Mouse (Mus musculus): ENCODE data around the gene Csrp3. TPM values are rescaled to one million over a fixed set of nuclear protein-coding genes. Genes with fewer than 3 reads are reported as not detected.

Csrp3 gene
- polyA plus RNA-seq, 1 experiment from 2014 or later, result not detected

DNA sequence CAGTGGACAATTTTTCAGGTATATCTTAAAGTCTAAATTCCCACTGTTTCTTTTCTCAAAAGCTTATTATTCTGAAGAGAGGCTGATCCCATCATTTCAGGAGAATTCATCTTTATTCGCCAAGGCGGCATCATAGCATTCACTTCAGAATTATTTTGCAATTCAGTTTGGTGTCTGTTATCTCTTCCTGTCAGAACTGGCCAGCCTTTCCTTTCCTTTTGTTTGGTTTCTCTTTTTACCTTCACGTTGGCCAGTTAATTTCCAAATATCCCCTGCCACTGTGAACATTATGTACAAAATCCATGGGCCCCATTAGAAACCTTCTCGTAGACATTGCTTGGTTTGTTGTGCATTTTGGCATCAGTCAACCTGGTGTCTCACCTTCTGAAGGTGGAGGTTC is 11.5 kb upstream of the Csrp3 start:
- Histone ChIP-seq H3K27ac (ENCODE audit: low read length) (no peak overlapping the region), H3K36me3 (ENCODE audit: control insufficient read depth, insufficient read depth, low read length) (no peaks in the 10 kb centered on the region), H3K4me2 (ENCODE audit: low read length) (no peak overlapping the region), H3K27me3 (ENCODE audit: control insufficient read depth, insufficient read depth, low read depth, low read length) (no peaks in the 10 kb centered on the region), H3K4me3 (ENCODE audit: low read depth, low read length) (no peak overlapping the region), H3K9ac (ENCODE audit: low read depth, low read length) (no peak overlapping the region), H3K9me3 (replicated peaks; ENCODE audit: control insufficient read depth, low read length, poor library complexity, severe bottlenecking) (no peaks in the 10 kb centered on the region), H3K4me1 (ENCODE audit: control insufficient read depth, insufficient read depth, low read length) (no peaks in the 10 kb centered on the region)
- WGBS, result 83% methylated on average over 4 of the region's 4 CpGs
- no peak for ATAC-seq

DNA sequence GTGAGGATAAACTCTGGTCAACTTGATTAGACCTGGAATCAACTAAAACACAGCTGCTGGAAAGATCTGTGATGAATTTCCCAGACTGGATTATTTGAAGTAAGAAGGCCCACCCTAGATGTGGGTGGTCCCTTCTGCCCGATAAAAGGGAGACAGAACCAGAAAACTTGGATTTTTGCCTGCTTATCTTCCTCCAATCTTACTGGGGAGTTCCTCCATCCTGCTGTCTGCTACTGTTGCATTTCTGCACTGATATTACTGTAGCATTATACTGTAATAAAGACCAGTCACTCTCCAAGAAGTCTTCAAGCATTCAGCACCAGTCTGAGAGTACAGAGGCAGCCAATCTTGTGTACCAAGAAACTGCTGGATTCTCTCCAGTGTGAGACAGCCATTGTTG is 10.4 kb upstream of the Csrp3 start:
- no peaks in the 10 kb centered on the region for H3K4me1 ChIP-seq (ENCODE audit: control insufficient read depth, insufficient read depth, low read length)
- no peaks in the 10 kb centered on the region for H3K36me3 ChIP-seq (ENCODE audit: control insufficient read depth, insufficient read depth, low read length)
- no peak for ATAC-seq
- no peak overlapping the region for H3K4me3 ChIP-seq (ENCODE audit: low read depth, low read length)
- no peaks in the 10 kb centered on the region for H3K27me3 ChIP-seq (ENCODE audit: control insufficient read depth, insufficient read depth, low read depth, low read length)
- H3K9ac ChIP-seq (ENCODE audit: low read depth, low read length), result no peak overlapping the region
- 88% methylated on average over 1 of the region's 1 CpGs for WGBS
- H3K4me2 ChIP-seq (ENCODE audit: low read length), result no peak overlapping the region
- no peak overlapping the region for H3K27ac ChIP-seq (ENCODE audit: low read length)
- H3K9me3 ChIP-seq (replicated peaks; ENCODE audit: control insufficient read depth, low read length, poor library complexity, severe bottlenecking), result no peaks in the 10 kb centered on the region

DNA sequence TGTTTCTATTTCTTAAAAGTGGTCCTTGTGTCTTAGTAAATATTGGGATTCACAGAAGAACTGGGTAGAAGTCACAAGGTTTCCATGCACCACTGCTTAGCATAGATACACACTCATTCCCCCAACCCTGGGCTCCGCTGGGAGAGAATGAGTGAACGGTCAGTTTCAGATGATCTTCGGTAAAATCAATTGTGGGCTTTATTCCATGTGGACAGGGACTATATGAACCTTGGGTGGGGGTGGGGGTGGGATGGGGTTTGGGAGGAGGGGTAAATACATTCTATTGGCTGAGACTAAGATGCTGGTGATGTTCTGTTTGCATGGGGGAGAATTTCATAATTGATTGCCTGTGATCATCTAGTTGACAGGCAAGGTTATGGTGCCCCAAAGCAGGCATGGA is 7.6 kb upstream of the Csrp3 start:
- H3K4me1 ChIP-seq (ENCODE audit: control insufficient read depth, insufficient read depth, low read length), result 0 out of 2 replicates have a peak, but pooled peaks cover 4% of the 10 kb centered on the region
- no peaks in the 10 kb centered on the region for H3K9me3 ChIP-seq (replicated peaks; ENCODE audit: control insufficient read depth, low read length, poor library complexity, severe bottlenecking)
- no peak overlapping the region for H3K4me3 ChIP-seq (ENCODE audit: low read depth, low read length)
- no peak overlapping the region for H3K4me2 ChIP-seq (ENCODE audit: low read length)
- no peak for ATAC-seq
- H3K9ac ChIP-seq (ENCODE audit: low read depth, low read length), result no peak overlapping the region
- no peaks in the 10 kb centered on the region for H3K36me3 ChIP-seq (ENCODE audit: control insufficient read depth, insufficient read depth, low read length)
- WGBS, result 91% methylated on average over 3 of the region's 3 CpGs
- H3K27ac ChIP-seq (ENCODE audit: low read length), result no peak overlapping the region
- H3K27me3 ChIP-seq (ENCODE audit: control insufficient read depth, insufficient read depth, low read depth, low read length), result no peaks in the 10 kb centered on the region

GRCm38 (mm10) chr7:48853496-48853895 is 5.7 kb upstream of the Csrp3 start:
- Histone ChIP-seq H3K36me3 (ENCODE audit: control insufficient read depth, insufficient read depth, low read length) (no peaks in the 10 kb centered on the region), H3K9me3 (replicated peaks; ENCODE audit: control insufficient read depth, low read length, poor library complexity, severe bottlenecking) (no peaks in the 10 kb centered on the region), H3K4me3 (ENCODE audit: low read depth, low read length) (no peak overlapping the region), H3K4me1 (ENCODE audit: control insufficient read depth, insufficient read depth, low read length) (0 out of 2 replicates have a peak, but pooled peaks cover 4% of the 10 kb centered on the region), H3K4me2 (ENCODE audit: low read length) (no peak overlapping the region), H3K9ac (ENCODE audit: low read depth, low read length) (no peak overlapping the region), H3K27me3 (ENCODE audit: control insufficient read depth, insufficient read depth, low read depth, low read length) (no peaks in the 10 kb centered on the region), H3K27ac (ENCODE audit: low read length) (no peak overlapping the region)
- 88% methylated on average over 13 of the region's 13 CpGs for WGBS
- ATAC-seq, result no peak

DNA sequence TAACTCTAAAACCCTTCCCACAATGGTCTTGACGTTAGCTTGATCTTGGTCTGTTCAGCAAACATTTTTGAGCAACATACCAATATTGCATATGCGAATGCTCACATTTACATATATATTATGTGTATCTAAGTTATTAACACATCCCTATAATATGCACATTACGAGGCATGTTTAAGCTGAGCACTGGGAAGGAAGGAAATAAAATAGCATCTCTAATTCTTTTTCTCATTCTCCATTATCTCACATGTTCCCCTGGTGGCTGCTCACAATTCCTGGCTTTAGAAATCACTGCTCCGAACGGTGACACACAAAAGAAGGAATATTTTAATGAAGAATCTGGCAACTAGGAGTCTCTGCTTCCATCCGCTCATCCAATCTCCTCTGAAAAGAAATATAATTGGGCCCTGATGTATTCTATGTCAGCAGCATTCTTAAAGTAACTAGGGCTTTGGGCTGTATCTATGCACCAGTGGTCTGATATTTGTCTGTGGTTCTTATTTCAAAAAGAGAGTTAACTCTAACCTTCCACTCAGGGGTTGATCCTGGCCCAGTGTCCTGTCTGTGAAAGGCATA is 3.8 kb upstream of the Csrp3 start:
- no peaks in the 10 kb centered on the region for H3K27me3 ChIP-seq (ENCODE audit: control insufficient read depth, insufficient read depth, low read depth, low read length)
- peaks cover 8% of the 10 kb centered on the region; the same call in 1 of the 2 replicates for H3K4me1 ChIP-seq (ENCODE audit: control insufficient read depth, insufficient read depth, low read length)
- WGBS, result 29% methylated on average over 6 of the region's 6 CpGs
- peak; percentile 51 for ATAC-seq
- H3K36me3 ChIP-seq (ENCODE audit: control insufficient read depth, insufficient read depth, low read length), result no peaks in the 10 kb centered on the region
- H3K4me3 ChIP-seq (ENCODE audit: low read depth, low read length), result no peak overlapping the region
- H3K9ac ChIP-seq (ENCODE audit: low read depth, low read length), result no peak overlapping the region
- H3K27ac ChIP-seq (ENCODE audit: low read length), result peak overlapping the region; percentile 67
- no peaks in the 10 kb centered on the region for H3K9me3 ChIP-seq (replicated peaks; ENCODE audit: control insufficient read depth, low read length, poor library complexity, severe bottlenecking)
- no peak overlapping the region for H3K4me2 ChIP-seq (ENCODE audit: low read length)

- no peak for ATAC-seq
- no peaks in the 10 kb centered on the region for H3K9me3 ChIP-seq (replicated peaks; ENCODE audit: control insufficient read depth, low read length, poor library complexity, severe bottlenecking)
- 45% methylated on average over 6 of the region's 6 CpGs for WGBS
Observed at GRCm38 (mm10) chr7:48846755-48847154, 1.1 kb downstream of the Csrp3 start.

DNA sequence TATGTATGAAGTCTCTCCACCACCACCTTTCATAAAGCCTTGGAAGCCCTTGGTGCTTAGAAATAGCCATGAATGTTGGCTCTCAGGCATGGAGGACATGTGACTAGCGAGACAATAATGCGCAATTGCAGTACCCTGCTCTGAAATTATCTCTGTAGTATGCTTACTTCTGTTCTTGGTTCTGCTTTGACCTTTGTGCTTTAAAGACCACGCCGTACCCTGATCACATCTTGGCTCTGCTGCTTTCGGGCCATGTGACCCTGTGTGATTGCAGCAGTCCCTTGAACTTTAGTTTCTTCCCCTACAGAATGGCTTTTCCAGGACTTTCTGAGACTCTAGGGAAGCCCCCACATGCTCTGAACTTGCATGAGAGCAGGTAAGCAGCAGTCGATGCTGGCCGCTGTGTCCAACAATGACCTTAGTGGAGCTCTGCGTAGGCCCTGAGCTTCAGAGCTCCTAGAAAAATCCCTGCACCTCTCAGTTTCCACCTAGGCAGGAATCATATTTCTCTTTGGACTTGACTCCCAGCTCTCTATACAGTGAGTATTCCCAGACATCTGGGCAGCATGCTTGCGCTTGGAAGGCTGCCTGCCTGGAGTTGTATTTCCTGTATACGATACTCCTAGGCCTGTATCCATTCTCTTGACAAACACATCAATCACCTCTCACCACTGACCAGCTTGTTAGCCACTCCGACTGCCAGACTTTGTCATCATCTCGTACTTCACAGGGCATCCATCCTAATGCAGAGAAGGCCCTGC is 2.4 kb downstream of the Csrp3 start:
- no peak for ATAC-seq
- Histone ChIP-seq H3K36me3 (ENCODE audit: control insufficient read depth, insufficient read depth, low read length) (no peaks in the 10 kb centered on the region), H3K27ac (ENCODE audit: low read length) (no peak overlapping the region), H3K9ac (ENCODE audit: low read depth, low read length) (no peak overlapping the region), H3K4me1 (ENCODE audit: control insufficient read depth, insufficient read depth, low read length) (peaks cover 3% of the 10 kb centered on the region; the same call in 1 of the 2 replicates), H3K9me3 (replicated peaks; ENCODE audit: control insufficient read depth, low read length, poor library complexity, severe bottlenecking) (no peaks in the 10 kb centered on the region), H3K27me3 (ENCODE audit: control insufficient read depth, insufficient read depth, low read depth, low read length) (no peaks in the 10 kb centered on the region; the same call in 1 of the 2 replicates), H3K4me2 (ENCODE audit: low read length) (no peak overlapping the region), H3K4me3 (ENCODE audit: low read depth, low read length) (no peak overlapping the region)
- 94% methylated on average over 12 of the region's 12 CpGs for WGBS

More at GRCm38 (mm10) chr7:48846755-48847154, 1.1 kb downstream of the Csrp3 start:
- Histone ChIP-seq H3K27ac (ENCODE audit: low read length) (no peak overlapping the region), H3K4me3 (ENCODE audit: low read depth, low read length) (no peak overlapping the region), H3K27me3 (ENCODE audit: control insufficient read depth, insufficient read depth, low read depth, low read length) (no peaks in the 10 kb centered on the region; the same call in 1 of the 2 replicates), H3K4me1 (ENCODE audit: control insufficient read depth, insufficient read depth, low read length) (peaks cover 6% of the 10 kb centered on the region; the same call in 1 of the 2 replicates), H3K4me2 (ENCODE audit: low read length) (no peak overlapping the region), H3K9ac (ENCODE audit: low read depth, low read length) (no peak overlapping the region), H3K36me3 (ENCODE audit: control insufficient read depth, insufficient read depth, low read length) (no peaks in the 10 kb centered on the region)

GRCm38 (mm10) chr7:48843541-48843940 is 4.3 kb downstream of the Csrp3 start:
- H3K4me2 ChIP-seq (ENCODE audit: low read length), result no peak overlapping the region
- WGBS, result 87% methylated on average over 5 of the region's 5 CpGs
- no peak overlapping the region for H3K27ac ChIP-seq (ENCODE audit: low read length)
- ATAC-seq, result no peak
- H3K27me3 ChIP-seq (ENCODE audit: control insufficient read depth, insufficient read depth, low read depth, low read length), result peaks cover 5% of the 10 kb centered on the region
- H3K9me3 ChIP-seq (replicated peaks; ENCODE audit: control insufficient read depth, low read length, poor library complexity, severe bottlenecking), result no peaks in the 10 kb centered on the region
- H3K36me3 ChIP-seq (ENCODE audit: control insufficient read depth, insufficient read depth, low read length), result no peaks in the 10 kb centered on the region
- H3K4me3 ChIP-seq (ENCODE audit: low read depth, low read length), result no peak overlapping the region
- peaks cover 3% of the 10 kb centered on the region; the same call in 1 of the 2 replicates for H3K4me1 ChIP-seq (ENCODE audit: control insufficient read depth, insufficient read depth, low read length)
- no peak overlapping the region for H3K9ac ChIP-seq (ENCODE audit: low read depth, low read length)

- Histone ChIP-seq H3K27me3 (ENCODE audit: control insufficient read depth, insufficient read depth, low read depth, low read length) (peaks cover 11% of the 10 kb centered on the region), H3K36me3 (ENCODE audit: control insufficient read depth, insufficient read depth, low read length) (no peaks in the 10 kb centered on the region), H3K9me3 (replicated peaks; ENCODE audit: control insufficient read depth, low read length, poor library complexity, severe bottlenecking) (no peaks in the 10 kb centered on the region), H3K4me3 (ENCODE audit: low read depth, low read length) (no peak overlapping the region), H3K27ac (ENCODE audit: low read length) (no peak overlapping the region), H3K4me2 (ENCODE audit: low read length) (no peak overlapping the region), H3K9ac (ENCODE audit: low read depth, low read length) (no peak overlapping the region), H3K4me1 (ENCODE audit: control insufficient read depth, insufficient read depth, low read length) (no peaks in the 10 kb centered on the region)
- ATAC-seq, result no peak
- WGBS, result 74% methylated on average over 3 of the region's 3 CpGs
Observed at GRCm38 (mm10) chr7:48842353-48842752, 5.5 kb downstream of the Csrp3 start.
